Mouse (Mus musculus) T-helper 1 cell (primary cell): ENCODE measurements around the gene Duox1.
"Not testable (repeated sequence)": the region's sequence is repeated elsewhere in the genome, so short reads cannot be mapped to it uniquely, and the experiment has no call there.

Experiments used
- in situ Hi-C: fragments of 300-600 bp; cut with MboI, MseI; formaldehyde crosslinking; loops from one replicate; pipeline ENCODE4 v1.15.1; 2025; ENCODE audit warnings: high pct_unique_total_duplicates

The Duox1 gene

DNA sequence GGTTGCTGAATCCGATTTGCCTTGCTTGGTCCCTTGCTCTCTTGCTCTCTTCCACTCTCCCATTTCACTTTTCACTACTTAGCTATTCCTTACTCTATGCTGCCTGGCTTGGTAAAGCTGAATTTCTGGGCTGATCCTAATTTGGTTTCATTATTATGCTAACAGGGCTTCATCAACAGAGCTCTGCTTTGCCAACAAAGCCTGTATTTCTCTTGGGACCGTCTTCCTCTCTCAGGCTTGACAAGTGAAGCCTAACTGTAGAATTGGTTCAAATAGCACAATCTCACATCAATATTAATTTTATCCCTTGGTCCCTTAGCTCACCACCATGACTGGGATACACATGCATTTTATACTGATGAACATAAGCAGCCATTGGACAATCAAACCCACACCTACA lies 3.9 kb upstream of the Duox1 start:
- in situ Hi-C loops = no loop called here

DNA sequence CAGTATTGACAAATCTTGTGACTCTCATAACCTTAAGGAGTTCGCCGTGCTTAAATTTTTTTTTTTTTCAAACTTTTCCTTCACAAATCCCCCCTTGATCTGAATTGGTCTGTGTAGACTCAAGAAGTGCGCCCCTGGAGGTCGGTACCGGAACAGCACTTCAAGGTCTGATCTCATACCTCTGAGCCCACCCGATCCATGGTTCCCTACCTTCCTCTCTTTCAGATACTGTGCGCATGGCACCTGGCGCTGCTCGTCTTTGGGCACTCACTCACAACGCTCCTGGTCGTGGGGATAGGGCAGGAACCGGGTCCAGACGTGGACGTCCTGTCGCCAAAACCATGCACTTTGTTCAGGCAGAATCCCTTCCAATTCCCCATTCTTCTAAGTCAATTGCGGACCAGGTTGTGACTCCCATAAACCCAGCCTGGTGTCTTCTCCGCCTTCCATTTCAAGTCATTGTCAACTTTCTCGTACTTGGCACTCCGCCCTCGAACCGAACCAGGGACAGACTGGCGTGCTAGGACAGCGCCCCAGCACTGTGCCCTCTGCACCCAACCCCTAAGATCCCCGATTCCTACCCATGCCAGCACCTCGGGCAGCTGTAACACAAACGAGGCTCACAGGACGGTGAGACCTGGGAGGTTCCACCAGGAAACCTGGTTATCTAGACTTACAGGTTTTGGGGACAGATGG lies 2.6 kb upstream of the Duox1 start:
- in situ Hi-C loops = no loop called here

DNA sequence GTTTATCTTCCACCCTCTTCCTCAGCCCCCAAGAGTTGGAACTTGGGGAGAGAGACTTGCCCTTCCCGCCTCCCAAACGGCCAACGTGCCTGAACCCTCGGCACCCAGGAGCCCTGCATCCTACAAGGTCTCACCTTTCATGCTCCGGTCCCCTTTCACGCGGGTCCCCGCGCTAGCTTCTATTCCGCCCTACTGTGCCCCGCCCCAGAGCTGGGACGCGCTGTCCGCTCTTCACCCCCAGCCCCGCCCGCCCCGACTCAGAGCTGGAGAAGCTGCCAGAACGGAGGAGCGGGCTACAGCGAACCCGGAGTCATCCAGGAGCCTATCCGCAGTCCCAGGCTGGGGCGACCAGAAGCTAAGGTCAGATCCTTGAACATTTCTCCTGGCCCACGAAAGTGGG lies 1.9 kb upstream of the Duox1 start, which contains the start of gene Duoxa1:
Gene Duoxa1, minus strand, starts transcription at position 195 of the 400 bp plus-strand sequence.
- in situ Hi-C loops = no loop called here

DNA sequence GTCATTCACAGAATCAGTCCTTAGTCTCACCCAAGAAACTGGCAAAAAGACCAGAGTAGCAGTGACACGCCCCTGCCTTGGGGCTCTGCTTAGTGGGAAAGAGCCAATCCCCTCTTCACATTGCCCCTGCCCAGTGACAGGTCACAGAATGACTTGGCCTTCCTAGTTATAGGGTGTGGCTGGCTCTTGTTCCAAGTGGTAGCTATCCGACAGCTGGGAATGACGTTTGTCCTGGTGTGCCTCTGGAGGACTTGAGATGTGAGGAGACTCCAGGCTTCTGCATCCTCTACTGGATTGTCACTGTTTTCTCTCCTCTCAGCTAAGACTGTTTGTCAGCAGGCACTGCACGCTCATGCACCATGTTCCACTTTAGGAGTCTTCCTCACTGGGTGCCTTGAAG lies 1.9 kb downstream of the Duox1 start:
- in situ Hi-C loops = no loop called here

DNA sequence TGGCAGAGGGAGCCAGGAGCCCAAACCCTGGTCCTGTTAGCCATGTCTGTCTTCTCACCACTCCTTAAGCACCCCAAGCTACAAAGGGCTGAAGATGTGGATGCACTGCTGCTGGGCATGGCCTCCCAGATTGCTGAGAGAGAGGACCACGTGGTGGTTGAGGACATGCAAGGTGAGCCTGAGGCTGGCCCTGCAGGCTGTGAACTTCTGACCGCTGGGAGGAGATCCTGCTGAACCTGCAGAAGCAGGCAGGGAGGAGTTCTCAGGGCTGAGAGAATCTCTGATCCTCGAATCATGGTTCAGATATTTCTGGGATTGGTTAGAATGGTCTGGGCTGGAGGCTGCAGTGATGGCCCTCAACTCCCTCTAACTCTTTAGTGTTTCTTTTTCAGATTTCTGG lies 8.5 kb downstream of the Duox1 start:
- in situ Hi-C loops = no loop called here

DNA sequence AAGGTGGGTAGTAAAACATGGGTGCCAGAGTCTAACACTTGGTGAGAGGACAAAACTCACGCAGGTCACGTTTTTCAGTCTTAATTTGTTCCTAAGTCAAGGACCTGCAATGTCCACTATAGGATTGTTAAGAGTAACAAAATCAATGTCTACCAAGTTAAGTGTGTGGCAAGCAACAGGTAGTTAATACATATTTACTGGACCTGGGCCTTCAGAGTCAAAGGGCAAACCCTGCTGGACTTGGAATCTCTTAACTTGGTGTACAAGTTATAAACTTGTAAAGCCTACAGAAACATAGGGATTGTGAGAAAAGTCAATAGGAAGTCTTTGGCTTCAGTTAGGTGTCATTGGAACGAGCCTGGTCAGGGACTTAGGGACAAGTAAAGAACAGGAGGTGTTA lies 9.1 kb downstream of the Duox1 start:
- in situ Hi-C loops = no loop called here

DNA sequence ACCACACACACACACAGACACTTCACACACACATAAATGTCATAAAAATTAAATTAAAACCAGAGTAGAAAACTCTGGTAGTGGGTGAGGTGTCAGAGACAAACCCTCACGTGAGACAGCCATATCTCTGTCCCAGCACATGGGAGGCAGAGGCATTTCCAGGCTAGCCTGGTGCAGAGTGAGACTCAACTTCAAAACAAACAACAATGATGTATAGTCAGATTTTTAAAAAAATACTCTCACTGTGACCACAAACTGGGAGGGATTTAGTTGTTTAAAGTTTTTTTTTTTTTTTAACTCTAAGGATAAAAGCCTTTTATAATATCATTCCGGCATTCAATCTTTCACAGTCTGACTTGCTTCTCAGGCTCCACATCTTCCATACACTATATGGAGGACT lies 9.9 kb downstream of the Duox1 start:
- in situ Hi-C loops = no loop called here

DNA sequence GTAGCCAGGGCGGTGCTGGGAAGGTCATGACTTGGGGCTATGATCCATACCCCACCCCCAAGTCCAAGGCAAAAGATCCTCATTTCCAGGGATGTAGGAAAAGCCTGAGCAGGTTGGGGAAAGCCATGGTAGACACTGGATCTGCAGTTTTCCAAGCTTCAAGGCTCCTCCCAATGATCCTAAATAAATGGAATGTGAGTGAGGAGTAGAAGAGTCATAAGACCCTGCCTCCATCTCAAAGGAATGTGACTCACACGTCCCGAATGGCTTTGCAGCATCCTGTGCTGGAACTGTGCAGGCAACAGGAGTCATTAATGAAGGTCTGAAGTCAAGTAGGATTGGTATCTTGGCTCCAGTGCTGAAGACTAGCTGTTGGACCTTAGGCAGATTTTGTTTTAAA lies 12.5 kb downstream of the Duox1 start:
- in situ Hi-C loops = no loop called here

DNA sequence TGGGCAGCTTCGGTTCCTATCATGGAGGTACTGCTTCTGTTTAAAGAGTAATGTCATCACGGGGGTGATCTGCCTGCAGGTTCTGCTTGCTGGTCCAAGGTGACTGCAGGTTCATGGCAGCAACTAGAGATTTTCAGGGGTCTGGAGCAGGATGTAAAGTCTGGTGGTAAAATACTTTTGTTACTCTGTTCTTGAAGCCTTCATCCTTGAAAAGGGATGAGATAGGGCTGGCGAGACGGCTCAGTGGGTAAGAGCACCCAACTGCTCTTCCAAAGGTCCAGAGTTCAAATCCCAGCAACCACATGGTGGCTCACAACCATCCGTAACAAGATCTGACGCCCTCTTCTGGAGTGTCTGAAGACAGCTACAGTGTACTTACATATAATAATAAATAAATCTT lies 14.8 kb downstream of the Duox1 start:
- in situ Hi-C loops = not testable (repeated sequence)

DNA sequence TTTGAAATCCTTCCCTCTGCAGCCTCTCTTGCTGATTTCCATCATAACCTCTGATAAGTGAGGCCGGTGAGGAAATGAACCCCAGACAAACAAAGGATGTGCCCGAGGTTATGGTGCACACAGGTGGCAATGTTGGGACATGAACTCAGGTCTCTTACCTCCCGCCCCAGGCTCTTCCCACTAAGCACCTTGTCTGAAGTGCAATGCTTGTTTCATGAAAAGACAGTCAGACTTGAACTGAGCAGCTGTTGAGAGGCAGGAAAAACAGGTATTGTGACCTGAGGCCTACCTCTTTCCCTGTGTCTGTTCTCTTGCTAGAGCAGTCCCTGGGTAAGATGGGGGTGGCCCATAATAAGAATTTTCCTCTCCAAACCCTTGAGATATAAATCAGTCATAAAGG lies 16.8 kb downstream of the Duox1 start:
- in situ Hi-C loops = no loop called here

DNA sequence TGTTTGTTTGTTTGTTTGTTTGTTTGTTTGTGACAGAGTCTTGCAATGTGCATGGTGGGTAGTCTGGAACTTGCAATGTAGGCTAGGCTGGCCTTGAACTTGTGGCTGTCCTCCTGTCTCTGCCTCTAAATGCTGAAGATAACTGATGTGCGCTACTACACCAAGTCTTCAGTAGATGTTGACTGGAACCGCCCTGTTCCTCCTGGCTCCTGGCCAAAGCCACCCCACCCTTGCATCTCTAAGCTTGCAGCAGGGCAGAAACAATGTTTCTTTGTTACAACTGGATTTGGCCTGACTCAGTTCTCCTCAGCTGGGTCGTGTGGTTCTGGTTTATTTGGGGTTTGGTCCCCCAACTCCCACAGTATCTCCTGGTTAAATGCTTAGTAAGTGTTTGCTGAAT lies 18.7 kb downstream of the Duox1 start:
- in situ Hi-C loops = no loop called here

DNA sequence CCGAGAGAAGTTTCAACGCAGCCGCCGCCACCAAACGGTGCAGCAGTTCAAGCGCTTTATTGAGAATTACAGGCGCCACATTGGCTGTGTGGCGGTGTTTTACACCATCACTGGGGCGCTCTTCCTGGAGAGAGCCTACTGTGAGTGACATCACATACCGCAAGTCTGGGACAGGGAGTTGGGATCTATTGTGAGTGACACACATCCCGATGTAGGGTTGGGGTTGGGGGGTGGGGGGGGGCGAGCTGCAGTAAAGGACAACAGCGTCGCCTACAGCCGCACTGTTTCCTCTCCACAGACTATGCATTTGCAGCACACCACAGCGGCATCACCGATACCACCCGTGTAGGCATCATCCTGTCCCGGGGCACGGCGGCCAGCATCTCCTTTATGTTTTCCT lies 21.8 kb downstream of the Duox1 start:
- in situ Hi-C loops = no loop called here

DNA sequence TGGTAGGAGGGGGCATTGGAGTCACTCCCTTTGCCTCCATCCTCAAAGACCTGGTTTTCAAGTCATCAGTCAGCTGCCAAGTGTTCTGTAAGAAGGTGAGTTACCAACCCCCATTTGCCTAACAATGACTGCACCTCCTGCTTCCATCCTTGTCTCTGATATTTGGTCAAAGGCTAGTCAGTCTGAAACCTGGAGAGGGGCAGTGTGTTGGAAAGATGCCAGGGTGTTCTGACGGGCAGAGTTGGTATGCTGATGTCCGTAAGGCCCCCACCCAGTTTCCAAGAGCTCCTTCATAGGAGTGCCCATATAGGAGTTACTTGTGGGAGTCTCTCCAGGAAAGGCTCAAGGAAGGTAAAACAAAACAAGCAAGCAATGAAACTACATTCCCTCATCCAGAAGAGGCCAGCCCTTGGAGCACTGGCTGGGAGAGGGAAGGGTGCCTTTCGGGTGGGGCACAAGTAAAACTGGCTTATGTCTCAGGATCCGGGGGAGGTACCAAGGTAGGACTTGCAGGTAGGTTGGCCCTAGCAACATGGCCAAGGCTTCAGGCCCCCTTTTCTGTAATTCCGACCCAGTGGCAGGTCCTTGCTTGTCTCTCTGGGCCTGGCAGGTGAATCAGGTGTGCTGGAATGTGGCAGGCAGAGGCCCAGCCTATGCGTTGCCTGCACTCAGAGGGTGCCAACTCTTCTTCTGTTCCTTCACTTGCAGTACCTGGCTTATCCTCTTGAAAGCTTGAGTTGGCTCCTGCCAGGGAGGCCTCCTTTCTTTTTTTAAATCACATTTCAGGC lies 29.8 kb downstream of the Duox1 start:
- in situ Hi-C loops = no loop called here

DNA sequence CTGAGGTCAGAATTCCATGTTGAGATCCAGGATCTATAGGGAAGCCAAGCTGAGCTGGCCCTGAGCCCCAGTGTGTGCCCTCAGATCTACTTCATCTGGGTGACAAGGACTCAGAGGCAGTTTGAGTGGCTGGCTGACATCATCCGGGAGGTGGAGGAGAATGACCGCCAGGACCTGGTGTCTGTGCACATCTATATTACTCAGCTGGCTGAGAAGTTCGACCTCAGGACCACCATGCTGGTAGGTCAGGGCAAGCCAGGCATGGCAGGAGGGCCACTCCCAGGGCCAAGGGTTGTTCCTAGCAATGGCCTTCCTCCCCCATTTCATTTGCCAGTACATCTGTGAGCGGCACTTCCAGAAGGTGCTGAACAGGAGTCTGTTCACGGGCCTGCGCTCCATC lies 30.7 kb downstream of the Duox1 start:
- in situ Hi-C loops = not testable (repeated sequence)

DNA sequence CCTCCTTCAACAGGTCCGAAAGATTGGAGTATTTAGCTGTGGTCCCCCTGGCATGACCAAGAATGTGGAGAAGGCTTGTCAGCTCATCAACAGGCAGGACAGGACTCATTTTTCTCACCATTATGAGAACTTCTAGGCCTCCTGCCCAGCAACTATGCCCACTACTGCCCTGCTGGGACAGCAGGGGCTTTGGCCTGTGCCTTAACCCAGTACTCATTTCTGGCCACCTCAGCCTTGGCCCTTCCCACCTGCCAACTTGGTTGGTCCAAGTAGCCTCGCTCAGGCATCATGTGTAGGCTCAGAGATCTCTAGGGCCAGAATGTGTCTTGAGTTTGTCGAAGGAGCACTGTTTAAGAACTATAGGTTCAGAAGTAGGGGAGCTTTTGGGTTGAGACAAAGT lies 31.8 kb downstream of the Duox1 start:
- in situ Hi-C loops = no loop called here

DNA sequence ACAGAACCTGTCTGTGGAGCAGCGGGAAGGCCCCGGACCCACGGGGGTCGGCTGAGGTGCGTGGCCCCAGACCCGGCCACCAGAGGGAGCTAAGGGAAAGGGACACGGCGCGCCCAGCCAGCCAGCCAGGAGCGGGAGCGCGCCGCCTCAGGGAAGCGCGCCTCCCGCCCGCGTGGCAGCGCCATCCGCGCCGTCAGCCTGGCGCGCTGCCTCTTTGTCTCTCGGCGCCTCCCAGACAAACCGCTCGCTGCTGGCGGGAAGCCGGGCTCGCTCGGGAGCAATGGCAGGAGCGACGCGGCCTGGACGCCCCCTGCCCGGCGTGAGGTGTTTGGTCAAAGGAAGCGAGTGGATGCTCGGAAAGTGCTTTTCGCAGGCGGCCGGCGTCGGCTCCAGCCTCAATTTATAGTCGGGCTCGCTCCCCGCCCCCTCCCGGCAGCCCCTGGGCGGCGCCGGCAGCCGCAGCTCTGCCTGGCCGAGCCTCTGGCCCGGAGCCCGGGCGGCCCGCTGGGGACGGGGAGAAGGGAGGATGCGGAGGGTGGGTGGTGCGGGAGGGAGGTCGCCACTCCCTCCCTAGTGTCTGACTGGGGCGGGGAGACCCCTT lies 33.2 kb downstream of the Duox1 start:
- in situ Hi-C loops = no loop called here

DNA sequence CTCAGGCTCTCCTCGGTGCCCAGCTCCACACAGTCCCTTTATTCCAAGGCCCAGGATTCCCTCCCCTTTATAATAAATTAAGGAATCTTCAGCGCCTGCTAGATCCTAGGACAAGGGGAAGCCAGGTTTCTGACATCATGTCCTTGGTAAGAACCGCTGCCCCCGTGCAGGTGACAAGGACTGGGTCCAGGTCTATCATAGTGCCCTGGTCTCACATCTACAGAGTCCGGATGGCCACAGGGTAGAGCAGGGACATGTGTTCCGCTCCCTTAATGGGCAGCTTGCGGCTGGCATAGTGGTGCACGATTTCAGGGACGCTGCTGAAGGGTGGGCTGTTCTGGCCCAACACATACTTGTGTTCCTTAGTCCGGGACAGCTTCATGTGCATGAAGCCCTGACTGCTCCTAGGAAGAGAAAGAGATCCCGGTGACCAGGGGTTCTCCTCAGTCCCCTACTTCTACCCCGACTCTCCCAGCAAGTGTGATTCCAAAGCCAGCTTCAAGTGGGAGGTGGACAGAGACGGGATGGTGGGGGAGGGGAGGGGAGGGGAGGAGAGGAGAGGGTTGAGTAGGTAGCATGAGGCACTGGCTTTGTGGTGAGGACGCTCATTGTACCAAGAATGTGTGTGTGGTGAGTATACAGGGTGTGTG lies 33.8 kb downstream of the Duox1 start:
- in situ Hi-C loops = no loop called here

DNA sequence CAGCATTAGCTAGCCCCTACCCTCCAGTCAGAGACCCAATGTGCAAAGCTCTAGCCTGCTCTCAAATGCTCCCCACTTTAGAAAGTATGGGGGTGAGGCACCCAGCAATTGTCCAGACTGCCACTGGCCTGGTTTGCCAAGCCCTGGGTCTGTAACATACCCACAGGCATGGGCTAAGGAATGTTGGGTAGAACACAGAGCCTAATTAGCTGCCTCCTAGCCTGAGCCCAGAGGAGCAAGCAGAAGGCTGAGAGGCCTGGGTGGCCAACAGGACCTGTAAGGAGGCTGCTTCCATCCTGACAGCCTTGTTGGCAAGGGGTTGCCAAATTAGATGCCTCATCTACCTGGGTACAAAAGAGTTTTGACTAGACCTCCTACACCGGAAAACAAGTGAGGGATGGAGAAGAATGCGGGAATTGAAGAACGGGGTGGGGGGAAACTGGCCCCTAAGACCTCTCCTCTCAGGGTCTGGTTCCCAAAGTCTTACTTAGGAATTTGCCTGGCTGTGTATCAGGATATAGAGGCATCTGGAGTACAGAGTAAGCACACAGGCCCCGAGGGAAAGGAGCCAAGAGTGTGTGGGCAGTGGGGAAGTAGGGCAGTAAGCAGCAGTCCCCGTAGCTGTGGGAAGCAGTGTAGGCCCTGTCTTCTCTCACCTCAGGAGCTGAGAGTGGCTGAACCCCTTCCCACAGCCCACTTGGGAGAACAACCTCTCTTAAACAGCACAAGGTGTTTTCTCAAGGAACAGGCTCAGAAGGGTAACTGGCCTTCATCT lies 35.9 kb downstream of the Duox1 start:
- in situ Hi-C loops = no loop called here

DNA sequence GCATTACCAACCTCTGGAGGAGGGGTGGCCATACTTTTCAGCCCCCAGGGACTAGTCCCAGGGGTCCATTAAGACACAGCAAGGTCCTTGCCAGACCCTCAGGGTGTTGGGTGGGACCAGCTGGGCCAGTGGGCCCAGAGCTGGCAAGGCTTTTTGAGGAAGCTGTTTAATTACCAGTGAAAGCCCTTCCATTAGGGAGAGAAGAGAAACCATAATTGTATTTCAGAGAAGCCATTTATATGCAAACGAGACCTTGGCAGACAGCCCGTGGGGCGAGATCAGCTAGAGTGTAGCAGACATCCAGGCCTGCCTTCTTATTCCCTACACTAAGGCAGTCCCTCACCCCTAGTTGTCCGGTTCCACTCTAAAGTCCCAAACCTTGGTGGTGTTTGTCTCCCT lies 36.5 kb downstream of the Duox1 start:
- in situ Hi-C loops = no loop called here

DNA sequence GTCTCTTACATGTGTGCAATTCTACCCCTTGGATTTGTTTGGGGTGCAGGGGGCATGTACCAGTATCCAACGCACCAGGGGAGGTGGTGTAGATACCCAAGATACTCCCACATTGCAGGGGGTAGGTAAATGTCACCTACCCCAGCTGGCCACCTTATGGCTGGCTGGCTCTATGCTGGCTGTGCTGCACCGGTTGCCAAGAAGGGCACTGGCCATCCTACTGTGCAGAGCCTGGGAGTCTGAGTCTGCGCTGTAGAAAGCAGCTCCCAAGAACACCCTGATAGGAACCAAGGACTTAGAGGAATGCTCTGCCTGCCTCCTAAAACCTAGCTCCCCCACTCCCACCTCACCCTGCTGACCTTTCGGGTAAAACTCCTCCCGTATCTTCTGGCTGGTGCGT lies 37.5 kb downstream of the Duox1 start:
- in situ Hi-C loops = no loop called here

DNA sequence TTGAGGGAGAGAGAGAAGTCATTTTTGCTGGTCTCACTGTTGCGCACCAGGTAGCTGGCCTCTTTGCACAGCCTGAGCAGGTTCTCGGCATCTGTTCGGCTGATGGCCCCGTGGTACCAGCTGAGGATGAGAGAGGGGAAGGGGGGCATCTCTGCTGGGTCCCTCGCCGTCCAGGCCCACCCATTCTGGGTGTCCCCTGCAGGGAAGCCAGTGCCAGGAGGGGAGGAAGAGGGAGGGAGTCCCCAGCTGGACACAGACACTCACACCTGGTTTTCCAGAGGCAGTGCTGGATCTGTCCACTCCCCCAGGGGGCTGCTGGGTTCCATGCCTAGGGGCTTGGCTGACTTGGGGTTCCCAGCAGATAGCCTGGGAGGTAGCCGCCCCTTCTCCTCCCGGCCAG lies 38.3 kb downstream of the Duox1 start:
- in situ Hi-C loops = no loop called here
